Mouse (Mus musculus): Measurements from ENCODE around the gene Cela3b.

DNA sequence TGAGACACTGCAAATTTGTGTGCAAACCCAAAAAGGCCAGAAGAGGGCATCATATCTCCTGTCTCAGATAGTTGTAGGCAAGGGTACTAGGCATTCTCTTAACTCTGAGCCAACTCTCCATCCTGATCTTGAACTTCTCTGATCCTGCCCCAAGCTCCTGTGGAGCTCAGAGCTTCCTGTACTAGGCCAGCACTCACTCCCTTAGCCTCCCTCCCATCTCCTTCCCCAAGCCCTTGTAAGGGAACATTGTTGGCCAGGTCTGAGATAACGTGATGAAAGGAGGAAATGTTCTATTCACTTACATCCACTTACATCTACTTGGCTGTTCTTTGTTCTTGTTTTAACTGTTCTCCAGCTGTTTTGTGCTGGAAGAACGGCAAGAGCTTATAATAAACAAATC, 53.6 kb downstream of the Cela3b start:
- no peak for TF ChIP-seq CTCF (IDR thresholded peaks at IDR 0.05; ENCODE audit: control insufficient read depth, insufficient read depth, insufficient read length)
- no peak for TF ChIP-seq USF1 (IDR thresholded peaks at IDR 0.05; ENCODE audit: low read depth)
- no peak for TF ChIP-seq MAX (IDR thresholded peaks at IDR 0.05)
- no peak for TF ChIP-seq MYOD1 (IDR thresholded peaks at IDR 0.05; ENCODE audit: control insufficient read depth, insufficient read length, low read depth)
- TF ChIP-seq CEBPB (IDR thresholded peaks at IDR 0.05; ENCODE audit: low read depth) = no peak
